Mouse (Mus musculus): ENCODE measurements around the gene Net1. TPM values are rescaled to one million over a fixed set of nuclear protein-coding genes. Genes with fewer than 3 reads are reported as not detected.
A peak's percentile ranks its signal among the peaks of the same experiment; 100 is the strongest.
"Not testable (repeated sequence)": the region's sequence is repeated elsewhere in the genome, so short reads cannot be mapped to it uniquely, and the experiment has no call there.

The Net1 gene
- polyA plus RNA-seq, 1 experiment from 2014 or later, result 101 TPM

DNA sequence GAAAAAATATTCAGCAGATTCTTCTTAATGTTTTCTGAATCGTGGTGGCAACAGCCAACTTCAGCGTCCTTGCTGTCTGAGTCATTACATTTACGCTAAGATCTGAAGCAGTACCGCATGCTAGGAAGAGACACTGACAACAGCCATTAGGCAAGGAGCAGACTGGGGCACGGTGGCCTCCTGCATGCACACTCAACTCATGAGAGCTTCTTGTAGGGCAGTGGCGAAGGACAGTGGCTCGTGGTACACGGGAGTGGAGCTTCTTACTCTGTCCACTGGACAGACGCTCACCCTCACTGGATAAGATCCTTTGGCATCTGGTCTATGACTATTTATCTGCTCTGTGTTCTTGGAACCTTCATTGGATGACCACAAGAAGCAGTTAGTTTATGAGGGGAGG, 18.7 kb downstream of the Net1 start:
- no peaks in the 10 kb centered on the region for H3K27me3 ChIP-seq (ENCODE audit: low read depth, poor library complexity, severe bottlenecking)
- H3K9me3 ChIP-seq (replicated peaks), result no peaks in the 10 kb centered on the region
- H3K36me3 ChIP-seq, result peaks cover 57% of the 10 kb centered on the region
- no peak for DNase-seq (ENCODE audit: low spot score)
- H3K4me3 ChIP-seq, result no peak overlapping the region
- WGBS, result 94% methylated on average over 9 of the region's 9 CpGs
- no peak overlapping the region for H3K27ac ChIP-seq
- H3K4me1 ChIP-seq, result peaks cover 4% of the 10 kb centered on the region; the same call in 1 of the 2 replicates

- H3K27me3 ChIP-seq (ENCODE audit: low read depth, poor library complexity, severe bottlenecking); DNase-seq (ENCODE audit: low spot score); H3K27ac ChIP-seq; H3K9me3 ChIP-seq (replicated peaks); H3K4me3 ChIP-seq: not testable (repeated sequence)
- peaks cover 12% of the 10 kb centered on the region for H3K4me1 ChIP-seq
- 94% methylated on average over 5 of the region's 5 CpGs for WGBS
- H3K36me3 ChIP-seq, result peaks cover 53% of the 10 kb centered on the region
Measured at GRCm38 (mm10) chr13:3898202-3898601, 19.8 kb downstream of the Net1 start.

GRCm38 (mm10) chr13:3896913-3897312, 21.1 kb downstream of the Net1 start:
- H3K4me3 ChIP-seq, result no peak overlapping the region
- DNase-seq (ENCODE audit: low spot score), result peak; percentile 78
- 44% methylated on average over 5 of the region's 5 CpGs for WGBS
- H3K27ac ChIP-seq, result no peak overlapping the region
- H3K4me1 ChIP-seq, result peaks cover 16% of the 10 kb centered on the region
- peaks cover 49% of the 10 kb centered on the region for H3K36me3 ChIP-seq
- no peaks in the 10 kb centered on the region for H3K27me3 ChIP-seq (ENCODE audit: low read depth, poor library complexity, severe bottlenecking)
- H3K9me3 ChIP-seq (replicated peaks), result no peaks in the 10 kb centered on the region

DNA sequence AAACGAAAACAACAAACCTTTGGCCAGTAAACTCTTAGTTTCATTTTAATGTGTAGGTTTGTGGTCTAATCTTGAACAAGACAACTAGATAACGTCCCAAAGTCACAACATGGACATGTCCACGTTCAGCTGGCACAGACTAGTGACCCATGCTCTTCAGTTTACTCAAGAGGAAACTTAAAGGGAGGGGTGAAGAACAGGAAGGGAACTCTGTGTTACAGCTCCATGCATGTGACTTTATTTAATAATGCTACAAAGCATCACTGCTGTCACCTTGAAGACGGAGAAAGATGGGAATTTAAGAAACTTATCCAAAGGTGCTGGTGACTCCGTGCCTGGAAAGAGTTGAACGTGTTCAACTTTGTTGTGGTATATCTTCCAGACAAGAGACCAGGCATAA, 22.0 kb downstream of the Net1 start:
- WGBS, result 94% methylated on average over 6 of the region's 6 CpGs
- H3K4me3 ChIP-seq, result no peak overlapping the region
- no peaks in the 10 kb centered on the region for H3K9me3 ChIP-seq (replicated peaks)
- H3K27ac ChIP-seq, result no peak overlapping the region
- H3K27me3 ChIP-seq (ENCODE audit: low read depth, poor library complexity, severe bottlenecking), result no peaks in the 10 kb centered on the region
- peaks cover 22% of the 10 kb centered on the region for H3K4me1 ChIP-seq
- no peak for DNase-seq (ENCODE audit: low spot score)
- H3K36me3 ChIP-seq, result peaks cover 49% of the 10 kb centered on the region

DNA sequence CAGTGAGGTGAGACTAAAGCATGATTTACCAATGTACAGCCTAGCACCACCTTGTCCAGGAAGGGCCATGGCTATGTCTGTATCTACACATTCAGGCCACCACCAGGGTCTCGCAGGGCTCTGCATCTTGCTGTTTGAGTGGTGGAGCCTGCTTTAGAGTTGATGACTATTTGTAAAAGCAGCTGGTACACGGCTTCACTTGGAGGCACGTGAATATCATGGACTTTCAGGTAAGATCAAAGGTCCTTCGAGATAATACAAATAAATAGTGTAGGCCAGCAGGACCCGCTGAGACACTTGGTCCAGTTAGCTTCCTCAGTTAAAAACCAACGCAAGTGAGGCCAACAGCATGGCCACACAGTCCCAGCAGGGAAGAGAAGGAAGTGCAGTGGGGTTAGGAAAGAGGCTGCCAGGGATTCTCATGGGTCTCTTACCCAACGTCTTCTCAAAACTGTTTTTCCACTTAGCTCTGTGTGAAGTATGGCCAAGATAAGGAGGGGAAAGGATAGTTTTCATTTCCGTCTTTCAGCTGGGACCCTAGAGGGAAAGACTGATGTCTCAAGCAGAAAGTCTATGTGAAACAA, 22.5 kb downstream of the Net1 start:
- no peak overlapping the region for H3K27ac ChIP-seq
- WGBS, result 90% methylated on average over 8 of the region's 8 CpGs
- H3K4me3 ChIP-seq, result no peak overlapping the region
- H3K36me3 ChIP-seq, result peaks cover 44% of the 10 kb centered on the region
- no peak for DNase-seq (ENCODE audit: low spot score)
- no peaks in the 10 kb centered on the region for H3K9me3 ChIP-seq (replicated peaks)
- peaks cover 22% of the 10 kb centered on the region for H3K4me1 ChIP-seq
- no peaks in the 10 kb centered on the region for H3K27me3 ChIP-seq (ENCODE audit: low read depth, poor library complexity, severe bottlenecking)

DNA sequence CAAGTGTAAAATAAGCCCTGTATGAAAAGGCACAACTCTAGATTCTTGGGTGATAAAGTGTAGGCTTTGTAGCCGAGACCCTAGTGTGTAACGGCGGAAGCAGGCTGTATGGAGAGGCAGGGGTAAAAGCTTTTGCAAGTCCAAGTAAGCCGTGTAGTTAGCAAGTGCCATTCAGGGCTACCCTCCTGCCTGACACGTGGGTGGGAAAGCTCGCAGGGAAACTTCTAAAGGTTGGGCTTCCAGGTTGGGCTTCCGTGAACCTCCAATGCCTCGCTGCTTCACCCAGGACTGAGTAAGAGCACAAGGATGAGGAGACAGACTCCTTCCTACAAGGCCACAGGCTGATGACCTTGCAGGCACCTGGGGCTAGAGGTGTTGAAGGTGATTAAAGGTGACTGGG, 23.5 kb downstream of the Net1 start:
- Histone ChIP-seq H3K27ac (no peak overlapping the region), H3K9me3 (replicated peaks) (no peaks in the 10 kb centered on the region), H3K27me3 (ENCODE audit: low read depth, poor library complexity, severe bottlenecking) (no peaks in the 10 kb centered on the region), H3K4me1 (peaks cover 26% of the 10 kb centered on the region), H3K36me3 (peaks cover 41% of the 10 kb centered on the region), H3K4me3 (no peak overlapping the region)
- WGBS, result 70% methylated on average over 8 of the region's 8 CpGs
- no peak for DNase-seq (ENCODE audit: low spot score)

DNA sequence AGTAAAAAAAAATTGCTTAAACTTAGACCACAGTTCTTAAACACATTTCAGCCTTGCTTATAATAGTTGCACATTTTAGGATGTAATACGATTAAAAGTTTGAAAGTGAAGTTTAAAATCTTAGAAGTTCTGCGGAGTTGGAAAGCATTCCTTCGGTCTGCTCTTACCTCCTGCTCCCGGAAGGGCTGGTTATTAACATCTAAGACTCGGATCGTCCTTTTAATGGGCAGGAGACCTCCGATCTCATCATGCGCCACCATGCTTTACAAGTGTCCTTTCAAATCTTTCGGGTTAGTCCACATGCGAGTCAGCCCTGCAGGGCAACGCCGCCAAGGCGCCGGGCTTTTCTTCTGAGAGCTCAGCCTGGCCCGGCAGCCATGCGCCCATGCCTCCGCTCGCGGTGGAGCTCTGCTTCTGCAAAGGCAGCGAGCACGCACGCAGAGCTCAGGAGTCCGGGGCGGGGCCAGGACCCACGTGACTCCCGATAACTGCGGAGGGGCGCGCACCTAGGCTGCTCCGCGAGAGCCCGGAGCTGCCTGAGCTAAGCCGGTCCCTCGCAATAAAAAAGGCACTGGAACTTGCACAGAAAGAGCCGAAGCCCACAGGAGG, 24.8 kb downstream of the Net1 start:
- Histone ChIP-seq H3K9me3 (replicated peaks) (no peaks in the 10 kb centered on the region), H3K4me3 (peak overlapping the region; percentile 52), H3K27me3 (ENCODE audit: low read depth, poor library complexity, severe bottlenecking) (no peaks in the 10 kb centered on the region), H3K27ac (peak overlapping the region; percentile 79), H3K36me3 (peaks cover 39% of the 10 kb centered on the region), H3K4me1 (peaks cover 26% of the 10 kb centered on the region)
- under 1% methylated on average over 35 of the region's 35 CpGs for WGBS
- peak; percentile 97 for DNase-seq (ENCODE audit: low spot score)

- Histone ChIP-seq H3K36me3 (peaks cover 41% of the 10 kb centered on the region), H3K4me1 (peaks cover 26% of the 10 kb centered on the region), H3K4me3 (peak overlapping the region; percentile 52), H3K9me3 (replicated peaks) (no peaks in the 10 kb centered on the region), H3K27me3 (ENCODE audit: low read depth, poor library complexity, severe bottlenecking) (no peaks in the 10 kb centered on the region), H3K27ac (peak overlapping the region; percentile 79)
- DNase-seq (ENCODE audit: low spot score), result no peak
- WGBS, result 26% methylated on average over 7 of the region's 7 CpGs
Measured at GRCm38 (mm10) chr13:3892601-3893000, 25.4 kb downstream of the Net1 start.

DNA sequence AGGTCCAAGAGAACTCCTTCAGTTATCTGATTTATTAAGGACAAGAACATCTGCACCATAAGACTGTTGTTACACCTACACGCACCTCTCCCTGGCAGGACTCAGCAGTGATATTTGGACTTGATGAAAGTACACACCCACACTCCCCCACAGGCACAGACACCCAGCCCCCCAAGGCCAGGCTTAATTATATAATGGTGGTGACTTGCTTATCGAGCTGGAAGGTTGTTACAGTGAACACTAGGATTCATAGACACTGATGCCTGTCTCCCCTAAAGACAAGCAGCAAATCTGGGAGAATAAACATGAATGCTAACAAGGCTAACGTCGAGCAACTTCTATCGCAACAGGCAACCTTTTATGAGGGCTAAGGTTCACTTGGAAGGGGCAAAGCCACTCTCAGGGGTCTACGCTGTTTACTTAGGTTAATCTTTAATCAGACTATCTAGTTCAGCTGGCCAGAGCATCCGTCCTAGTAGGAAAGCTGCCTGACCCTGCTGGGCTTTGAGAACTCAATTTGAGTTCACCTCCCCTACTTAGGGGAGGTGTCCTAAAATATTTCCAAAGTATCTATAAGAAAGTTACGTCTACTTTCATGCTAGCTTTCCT, 26.4 kb downstream of the Net1 start:
- H3K4me1 ChIP-seq, result peaks cover 26% of the 10 kb centered on the region
- H3K27ac ChIP-seq, result peak overlapping the region; percentile 19; the same call in 1 of the 2 replicates
- H3K36me3 ChIP-seq, result peaks cover 51% of the 10 kb centered on the region
- H3K27me3 ChIP-seq (ENCODE audit: low read depth, poor library complexity, severe bottlenecking), result no peaks in the 10 kb centered on the region
- no peaks in the 10 kb centered on the region for H3K9me3 ChIP-seq (replicated peaks)
- DNase-seq (ENCODE audit: low spot score), result no peak
- H3K4me3 ChIP-seq, result peak overlapping the region; percentile 52
- 64% methylated on average over 8 of the region's 8 CpGs for WGBS

DNA sequence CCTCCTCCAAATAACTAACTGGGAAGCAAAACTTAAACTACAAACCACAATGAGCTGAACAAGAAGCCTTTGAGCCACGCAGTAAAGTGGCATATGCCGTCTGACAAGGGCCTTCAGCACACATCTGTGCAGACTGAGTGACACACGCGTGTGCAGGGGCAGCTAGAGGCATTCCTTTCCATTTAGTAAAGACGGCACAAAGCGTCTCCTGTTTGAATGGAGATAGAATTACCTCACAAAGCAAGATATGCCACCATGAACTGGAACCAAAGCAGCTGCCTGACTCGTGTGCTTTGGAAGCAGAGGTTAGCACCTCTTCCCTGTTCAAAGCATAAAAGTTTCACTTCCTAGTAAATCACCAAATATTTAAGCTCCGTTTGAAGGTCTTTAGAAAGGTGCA, 28.0 kb downstream of the Net1 start:
- no peak for DNase-seq (ENCODE audit: low spot score)

GRCm38 (mm10) chr13:3889111-3889510, 28.9 kb downstream of the Net1 start:
- Histone ChIP-seq H3K27ac (no peak overlapping the region), H3K4me1 (peaks cover 20% of the 10 kb centered on the region), H3K9me3 (replicated peaks) (no peaks in the 10 kb centered on the region), H3K36me3 (peaks cover 58% of the 10 kb centered on the region), H3K4me3 (no peak overlapping the region), H3K27me3 (ENCODE audit: low read depth, poor library complexity, severe bottlenecking) (no peaks in the 10 kb centered on the region)
- WGBS, result 96% methylated on average over 3 of the region's 3 CpGs
- DNase-seq (ENCODE audit: low spot score), result no peak

More for the DNA sequence above, 28.0 kb downstream of the Net1 start:
- Histone ChIP-seq H3K9me3 (replicated peaks) (no peaks in the 10 kb centered on the region), H3K27me3 (ENCODE audit: low read depth, poor library complexity, severe bottlenecking) (no peaks in the 10 kb centered on the region), H3K4me1 (peaks cover 26% of the 10 kb centered on the region), H3K36me3 (peaks cover 56% of the 10 kb centered on the region), H3K27ac (no peak overlapping the region), H3K4me3 (no peak overlapping the region)
- WGBS, result 61% methylated on average over 8 of the region's 8 CpGs

DNA sequence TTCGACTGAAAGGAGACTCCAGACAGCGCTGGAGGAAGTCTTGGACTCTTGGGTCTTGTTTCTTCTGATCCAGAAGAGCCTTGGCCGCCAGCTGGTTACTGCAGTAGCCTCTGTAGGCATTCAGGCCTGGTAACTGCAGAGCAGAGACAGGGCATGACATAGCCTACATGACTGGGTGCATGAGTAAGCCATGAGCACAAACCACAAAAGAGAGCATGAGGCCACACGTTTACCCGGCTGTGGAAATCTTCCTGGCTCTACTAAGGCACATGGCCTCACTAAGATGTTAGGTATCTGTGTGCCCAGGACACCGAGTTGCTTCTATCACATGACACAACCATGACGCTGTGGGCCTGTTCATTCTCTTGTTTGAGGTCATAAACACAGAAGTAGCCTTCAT, 31.4 kb downstream of the Net1 start:
- Histone ChIP-seq H3K27ac (no peak overlapping the region), H3K27me3 (ENCODE audit: low read depth, poor library complexity, severe bottlenecking) (no peaks in the 10 kb centered on the region), H3K4me3 (no peak overlapping the region), H3K9me3 (replicated peaks) (no peaks in the 10 kb centered on the region), H3K36me3 (peaks cover 82% of the 10 kb centered on the region), H3K4me1 (peaks cover 7% of the 10 kb centered on the region; the same call in 1 of the 2 replicates)
- 96% methylated on average over 7 of the region's 7 CpGs for WGBS
- no peak for DNase-seq (ENCODE audit: low spot score)

DNA sequence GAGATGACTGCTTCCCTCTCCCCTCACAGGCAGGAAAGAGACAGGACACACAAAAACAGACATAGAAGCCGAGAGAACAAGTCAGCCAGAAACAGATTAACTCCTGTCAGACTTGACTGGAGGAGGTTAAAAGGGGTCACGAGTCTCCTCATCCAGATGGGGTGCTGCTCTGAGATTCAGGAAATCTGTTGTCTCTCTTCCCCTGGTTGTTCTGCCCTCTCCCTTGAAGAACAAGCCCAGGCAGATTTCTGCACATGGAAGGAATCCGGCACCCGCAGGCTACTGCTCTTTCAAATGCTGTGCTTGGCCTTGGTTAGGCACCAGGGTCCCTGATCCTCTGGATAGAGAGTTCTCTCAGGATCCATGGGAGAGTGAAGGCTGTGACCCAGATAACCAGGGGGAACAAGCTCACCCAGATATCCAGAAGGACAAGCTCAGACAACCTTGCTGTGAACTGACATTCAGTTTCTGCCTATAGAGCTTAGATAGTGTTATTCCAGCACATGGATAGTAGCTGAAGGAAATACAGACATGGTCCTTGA, 40.3 kb downstream of the Net1 start:
- WGBS, result 41% methylated on average over 4 of the region's 4 CpGs
- Histone ChIP-seq H3K4me3 (no peak overlapping the region), H3K36me3 (peaks cover 22% of the 10 kb centered on the region), H3K27me3 (ENCODE audit: low read depth, poor library complexity, severe bottlenecking) (no peaks in the 10 kb centered on the region), H3K27ac (peak overlapping the region; percentile 53), H3K4me1 (peaks cover 12% of the 10 kb centered on the region; the same call in 1 of the 2 replicates), H3K9me3 (replicated peaks) (no peaks in the 10 kb centered on the region)
- DNase-seq (ENCODE audit: low spot score), result no peak

Data from limb, embryonic 10.5 days (tissue).